Mouse (Mus musculus): ENCODE data around the gene Skor1. TPM values are rescaled to one million over a fixed set of nuclear protein-coding genes. Genes with fewer than 3 reads are reported as not detected.

Skor1 gene
- total RNA-seq, 2 experiments from 2014 or later: 0.09 TPM; not detected in 1

GRCm38 (mm10) chr9:63133659-63134058 lies 15.1 kb downstream of the Skor1 start:
- no peak for DNase-seq

DNA sequence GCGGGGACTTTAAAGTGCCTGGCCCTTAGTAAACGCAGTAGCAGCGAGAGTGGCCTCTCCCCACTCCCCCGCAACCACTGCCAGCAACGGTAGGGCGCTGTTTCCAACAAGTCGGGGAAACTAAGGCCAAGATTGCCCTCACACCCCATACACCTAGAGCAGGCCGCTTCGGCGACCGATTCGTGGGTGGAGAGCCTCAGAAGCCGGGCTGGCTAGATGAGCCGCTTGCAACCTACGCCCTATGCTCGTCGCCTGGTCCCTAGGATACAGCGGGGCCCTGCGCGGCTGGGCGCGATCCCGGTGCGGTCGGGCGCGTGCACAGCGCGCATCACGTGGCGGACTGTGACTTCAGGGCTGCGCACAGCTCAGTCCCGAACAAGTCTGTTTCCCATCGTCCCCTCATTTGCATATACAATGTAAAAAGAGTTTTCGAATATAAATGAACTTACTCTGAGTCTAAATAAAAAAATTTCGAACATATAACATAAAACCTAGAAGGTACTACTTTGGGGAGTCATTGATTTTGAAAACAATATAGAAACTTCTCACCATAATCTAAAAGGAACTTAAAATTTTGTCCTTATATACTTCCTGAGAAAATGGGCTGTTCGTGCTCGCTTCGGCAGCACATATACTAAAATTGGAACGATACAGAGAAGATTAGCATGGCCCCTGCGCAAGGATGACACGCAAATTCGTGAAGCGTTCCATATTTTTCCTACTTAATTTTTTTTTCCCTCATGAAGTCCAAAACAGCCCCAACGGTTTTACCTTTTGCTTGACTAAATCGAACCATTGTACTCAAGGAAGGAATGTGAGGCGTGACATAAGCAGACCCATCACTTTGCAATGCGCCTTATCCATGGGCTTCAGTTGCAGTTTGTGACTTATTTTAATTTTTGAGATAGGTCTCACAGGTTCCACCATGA lies 15.8 kb downstream of the Skor1 start:
- peak; percentile 92 for DNase-seq

- DNase-seq: no peak
These were observed 16.7 kb downstream of the Skor1 start for GRCm38 (mm10) chr9:63131957-63132602.

DNA sequence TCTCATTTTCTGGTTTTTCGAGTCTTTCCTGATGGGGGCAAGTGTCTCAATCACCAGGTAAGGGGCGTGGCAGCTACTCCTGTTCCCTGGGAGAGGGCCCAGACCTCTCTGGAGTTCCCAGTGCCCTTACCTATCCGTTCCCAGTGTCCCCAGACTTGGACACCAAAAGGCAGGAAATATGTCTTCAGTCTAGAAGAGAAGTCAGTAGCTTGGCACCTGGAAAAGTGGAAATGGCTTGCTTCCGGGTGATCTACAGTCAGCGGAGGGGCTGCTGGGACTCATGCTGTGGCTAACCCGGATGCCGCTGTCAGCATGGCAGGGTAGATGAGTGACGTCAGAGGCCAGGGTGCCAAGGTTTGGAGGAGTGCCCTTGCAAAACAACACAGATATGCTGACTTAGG lies 19.1 kb downstream of the Skor1 start:
- no peak for DNase-seq

DNA sequence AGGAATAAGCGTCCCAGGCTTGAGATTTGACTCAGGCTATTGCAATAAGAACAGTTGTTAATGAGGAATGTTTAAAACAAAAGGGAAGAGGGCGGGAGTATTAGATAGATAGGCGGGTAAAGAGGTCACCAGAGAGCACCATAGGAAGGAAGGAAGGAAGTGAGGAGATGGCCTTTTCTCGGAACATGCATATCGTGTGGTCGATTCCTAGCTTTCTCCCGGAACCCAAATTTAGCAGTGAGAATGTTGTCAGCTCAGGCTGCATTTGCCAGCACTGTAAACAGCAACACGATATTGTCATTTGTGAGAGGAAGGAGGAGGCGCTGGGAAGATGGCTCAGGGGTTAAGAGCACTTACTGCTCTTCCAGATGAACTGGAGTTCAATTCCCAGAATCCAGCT lies 24.2 kb downstream of the Skor1 start:
- no peak for DNase-seq

- DNase-seq: peak; percentile 92
These were observed 25.0 kb downstream of the Skor1 start for GRCm38 (mm10) chr9:63123451-63124438.

DNA sequence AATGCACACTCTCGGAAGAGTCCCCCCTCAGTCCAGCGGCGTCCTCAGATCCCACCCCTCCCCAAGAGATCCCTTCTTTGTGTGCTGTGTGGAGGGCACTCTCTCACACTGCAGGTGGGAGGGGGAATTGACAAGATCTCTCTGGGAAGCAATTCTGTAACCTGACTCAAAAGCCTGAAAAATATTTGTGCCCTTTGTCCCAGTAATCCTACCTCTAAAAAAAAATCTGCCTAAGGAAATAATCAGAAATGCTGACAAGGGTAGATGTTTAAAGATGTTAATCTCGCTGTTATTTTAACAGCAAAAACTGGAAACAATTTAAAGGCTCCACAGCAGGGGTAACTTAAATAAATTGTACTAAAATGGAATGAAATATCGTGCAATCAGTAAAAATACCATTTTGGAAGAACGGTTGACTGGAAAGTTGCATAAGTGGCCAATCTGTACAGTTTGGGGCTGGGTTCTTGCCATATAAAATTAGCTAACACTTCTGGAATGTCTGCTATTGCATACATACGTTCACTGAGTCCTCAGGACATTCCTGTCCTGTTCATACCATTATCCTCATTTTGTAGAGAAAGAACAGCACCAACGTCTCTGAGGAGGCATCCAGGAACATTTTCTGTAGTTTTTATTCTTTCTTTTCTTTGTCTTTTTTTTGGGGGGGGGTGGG lies 26.5 kb downstream of the Skor1 start:
- DNase-seq: no peak

DNA sequence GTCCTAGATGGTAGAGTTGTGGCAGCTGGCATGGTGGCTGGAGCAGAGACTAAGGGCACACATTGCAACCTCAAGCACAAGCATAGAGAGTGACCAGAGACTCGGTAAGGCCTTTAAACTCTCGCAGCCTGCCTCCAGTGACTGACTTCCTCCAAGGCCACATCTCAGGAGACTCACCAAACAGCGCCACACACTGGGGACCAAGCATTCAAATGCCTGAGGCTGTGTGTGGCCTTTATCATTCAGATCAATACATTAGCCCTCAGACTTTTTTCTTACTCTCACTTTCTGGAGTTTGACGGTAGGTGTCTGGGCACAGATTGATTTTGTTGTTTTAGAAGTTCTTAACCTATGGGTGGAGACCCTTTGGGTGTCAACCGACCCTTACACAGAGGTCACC lies 30.4 kb downstream of the Skor1 start:
- DNase-seq: no peak

GRCm38 (mm10) chr9:63112514-63112913 lies 36.2 kb downstream of the Skor1 start:
- DNase-seq: no peak

DNA sequence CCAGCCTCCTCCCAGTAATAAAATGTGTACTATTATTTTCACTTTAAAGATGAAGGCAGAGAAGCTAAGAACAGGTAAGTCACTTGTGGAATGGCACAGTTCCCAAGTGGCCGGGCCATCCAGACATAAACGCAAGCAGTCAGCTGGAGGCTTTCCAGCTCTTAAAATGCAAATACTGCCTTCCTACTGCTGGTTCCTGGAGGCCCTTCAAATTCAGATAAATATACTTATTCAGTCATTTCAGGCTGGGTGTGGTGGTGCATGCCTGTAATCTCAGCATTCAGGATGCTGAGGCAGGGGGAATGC lies 39.0 kb downstream of the Skor1 start:
- DNase-seq: no peak

DNA sequence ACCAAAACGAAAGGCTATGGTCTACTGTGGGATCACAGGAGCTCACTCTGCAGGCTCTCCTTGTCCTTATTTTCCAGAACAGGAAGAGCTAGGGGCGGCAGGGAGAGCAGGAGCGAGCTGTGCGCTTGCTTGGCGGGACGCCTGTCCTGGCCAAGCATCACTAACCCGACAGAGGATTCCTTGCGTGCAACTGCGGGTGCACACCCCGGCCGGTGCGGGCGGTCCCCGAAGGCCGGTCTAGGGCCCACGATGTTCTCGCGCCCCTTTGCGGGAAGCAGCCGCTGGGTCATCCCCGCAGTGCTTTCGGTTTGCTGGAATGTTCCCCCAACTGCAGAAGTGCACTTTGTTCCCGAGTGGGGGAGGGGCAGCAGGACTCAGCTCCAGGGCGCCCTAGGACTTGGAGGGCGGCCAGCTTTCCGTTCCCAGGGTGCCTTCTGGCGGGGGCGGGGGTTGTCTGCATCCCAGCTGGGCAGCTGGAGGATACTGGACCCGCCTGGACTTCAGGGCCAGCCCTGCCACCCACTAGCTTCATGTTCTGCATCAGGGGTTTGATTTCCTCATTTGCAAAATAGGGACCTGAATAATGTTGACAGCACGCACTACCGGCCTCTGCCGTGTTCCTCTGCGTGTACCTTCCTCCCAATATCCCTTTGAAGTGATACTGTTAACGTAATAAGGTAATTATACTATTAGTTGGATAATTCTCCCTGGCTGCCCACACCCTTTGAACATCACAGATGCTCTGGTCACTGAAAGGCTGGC lies 39.6 kb downstream of the Skor1 start:
- peak; percentile 97 for DNase-seq

GRCm38 (mm10) chr9:63108580-63108979 lies 40.2 kb downstream of the Skor1 start:
- peak; percentile 19 for DNase-seq

DNA sequence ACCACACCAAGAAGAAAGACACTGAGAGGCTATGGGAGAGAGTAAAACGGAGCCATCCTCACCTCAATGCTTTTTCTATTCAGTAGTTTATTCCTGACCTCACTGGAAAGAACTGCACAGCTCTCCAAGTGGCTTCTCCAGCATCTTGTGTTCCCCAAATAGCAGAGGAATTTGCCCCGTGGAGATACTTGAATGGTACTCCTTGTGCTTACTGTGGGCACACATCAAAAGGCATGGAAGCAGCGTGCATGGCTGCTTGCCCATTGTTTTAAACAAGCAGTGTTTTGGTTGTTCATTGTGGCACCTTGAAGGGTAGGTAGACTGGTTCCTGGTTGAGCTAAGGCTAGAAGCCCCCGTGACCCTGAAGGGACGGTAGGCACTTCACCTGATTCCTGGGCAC lies 48.1 kb downstream of the Skor1 start:
- DNase-seq: no peak

DNA sequence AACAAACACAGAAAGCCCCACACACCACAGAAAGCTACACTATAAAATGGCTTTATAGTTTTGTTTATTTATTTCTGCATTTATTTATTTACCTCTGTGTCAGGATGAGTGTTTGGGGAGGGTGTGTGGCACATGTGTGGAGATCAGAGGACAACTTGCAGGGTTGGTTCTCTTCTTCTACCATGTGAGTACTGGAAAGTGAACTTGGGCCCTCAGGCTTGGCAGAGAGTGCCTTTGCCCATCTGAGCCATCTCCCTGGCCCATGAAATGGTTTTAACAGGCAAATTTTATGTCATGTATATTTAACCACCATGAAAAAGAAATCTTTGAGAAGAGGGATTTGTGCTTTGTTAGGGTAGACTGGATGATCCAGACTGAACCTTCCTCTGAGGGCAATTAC lies 48.9 kb downstream of the Skor1 start:
- DNase-seq: no peak

DNA sequence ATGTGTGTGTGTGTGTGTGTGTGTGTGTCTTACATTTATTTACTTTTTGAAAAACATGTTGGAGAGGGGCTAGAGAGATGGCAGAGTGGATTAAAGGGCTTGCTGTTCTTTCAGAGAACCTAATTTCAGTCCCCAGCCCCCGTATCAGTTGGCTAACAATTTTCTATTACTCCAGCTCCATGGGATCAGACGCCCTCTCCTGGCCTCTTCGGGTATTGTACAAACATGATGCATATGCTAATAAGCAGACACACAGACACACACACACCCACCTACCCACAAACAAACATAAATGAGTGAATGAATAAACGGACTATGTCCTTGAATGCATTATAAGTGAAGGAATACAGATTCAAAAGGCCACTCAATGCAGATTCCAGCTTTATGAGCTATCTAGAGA lies 49.4 kb downstream of the Skor1 start:
- DNase-seq: no peak

- no peak for DNase-seq
These were observed 49.9 kb downstream of the Skor1 start for GRCm38 (mm10) chr9:63098887-63099286.

DNA sequence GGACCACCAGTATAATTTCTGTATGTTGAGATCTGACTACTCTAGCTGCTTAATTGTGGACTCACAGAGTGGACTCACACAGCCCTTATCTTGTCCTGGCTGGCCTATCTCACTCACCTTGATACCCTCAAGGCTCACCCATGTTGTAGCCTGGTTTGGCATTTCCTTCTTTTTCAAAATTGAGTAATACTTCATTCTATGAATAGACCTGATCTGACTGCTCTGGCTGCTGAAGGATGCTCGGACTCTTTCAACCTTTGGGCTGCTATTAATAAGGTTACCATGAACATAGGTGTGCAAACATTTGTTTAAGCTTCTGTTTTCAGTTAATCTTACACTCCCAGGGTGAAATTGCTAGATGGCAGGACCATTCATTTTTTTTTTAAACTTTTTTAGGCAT lies 51.6 kb downstream of the Skor1 start:
- no peak for DNase-seq

GRCm38 (mm10) chr9:63094030-63094429 lies 54.7 kb downstream of the Skor1 start:
- no peak for DNase-seq

- no peak for DNase-seq
These were observed 56.2 kb downstream of the Skor1 start for GRCm38 (mm10) chr9:63092567-63092966.

DNA sequence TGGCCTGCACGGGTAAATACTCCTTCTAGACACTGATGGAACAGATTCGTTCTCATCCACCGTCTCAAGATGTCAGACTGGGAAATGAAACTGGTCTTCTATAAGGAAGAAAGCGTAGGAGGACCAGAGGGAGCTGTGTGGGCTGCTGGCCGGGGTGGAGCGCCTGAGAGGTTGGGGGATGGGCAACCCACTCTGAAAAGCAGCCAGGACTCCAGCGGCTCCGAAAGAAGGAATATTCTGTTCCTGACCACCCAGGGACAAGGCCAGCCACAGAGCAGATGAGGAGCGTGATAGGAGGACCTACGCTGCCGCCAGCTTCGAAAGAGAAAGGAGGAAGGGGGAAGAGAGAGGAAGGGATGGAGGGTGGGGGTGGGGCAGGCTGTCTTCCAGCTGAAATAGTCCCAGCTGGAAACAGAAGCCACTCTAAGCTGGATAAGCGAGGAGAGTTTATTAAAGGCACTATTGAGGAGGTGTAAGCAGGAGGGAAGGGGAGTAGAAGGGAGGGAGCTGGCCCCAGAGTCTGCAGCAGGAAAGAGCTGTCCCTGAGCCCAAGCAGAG lies 56.7 kb downstream of the Skor1 start:
- peak; percentile 68 for DNase-seq

All from gastrocnemius, postnatal 10 days (tissue).